ENCODE assay signal across 8 mouse cellular contexts in the genomic region with DNA sequence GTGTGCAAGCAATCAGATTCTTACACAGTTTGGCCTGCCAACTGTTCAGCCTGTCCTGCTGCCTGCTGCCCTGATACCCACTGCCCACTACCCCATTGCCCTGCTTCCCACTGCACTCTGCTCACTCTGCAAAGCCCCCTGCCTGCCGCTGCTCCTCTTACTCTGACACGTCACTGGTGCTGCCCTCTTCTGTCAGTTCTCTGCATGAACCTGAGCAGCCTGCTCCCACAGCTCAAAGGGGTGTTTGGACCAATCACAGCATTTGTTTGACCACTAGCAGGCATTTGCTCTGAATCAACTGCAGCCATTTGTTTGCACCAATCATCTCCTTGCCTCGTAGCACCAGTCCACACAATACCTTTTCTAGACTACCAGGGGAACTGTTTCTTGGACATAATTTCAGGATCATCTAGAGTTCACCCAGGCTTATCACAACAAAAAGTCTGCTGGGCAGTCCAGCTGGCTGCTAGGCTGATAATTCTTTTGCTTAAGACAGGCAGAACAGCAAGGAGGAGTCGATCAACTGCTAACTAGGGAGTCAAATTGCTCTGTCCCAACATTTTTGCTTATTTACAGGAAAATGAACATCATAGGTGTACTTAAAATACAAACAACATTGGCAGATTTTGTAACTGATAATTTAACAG. TPM values are rescaled to one million over a fixed set of nuclear protein-coding genes. Genes with fewer than 3 reads are reported as not detected.
DNase-seq lines count a peak whose midpoint lies in the region; ATAC-seq and TF ChIP-seq lines count a peak whose summit lies in the region.

No protein-coding gene starts in this region.

- DNase-seq in cerebellum, adult 11 months: peak; percentile 3
- no peak for DNase-seq in cerebellum, postnatal 36 days
- peak; percentile 76 to 78 for DNase-seq in cerebellum, postnatal 10 days
- DNase-seq in frontal cortex, postnatal 14 days (ENCODE audit: low spot score in 2 of 2): peak; percentile 29 to 34
- peak; percentile 28 to 55 for DNase-seq in left cerebral cortex, postnatal 25 days (ENCODE audit: low spot score in 2 of 2)
- peak; percentile 82 for DNase-seq in mesoderm, embryonic 11.5 days (ENCODE audit: low read depth, low spot score)
- peak; percentile 83 for DNase-seq in stomach, postnatal 0 days (ENCODE audit: low spot score)

- ATAC-seq in hindbrain, embryonic 13.5 days (ENCODE audit: low FRiP score): peak; percentile 52; the same call in 1 of the 2 replicates
- peak; percentile 91 for ATAC-seq in stomach, postnatal 0 days (ENCODE audit: low FRiP score, low TSS enrichment)

- no peak overlapping the region for H3K9ac ChIP-seq in hindbrain, embryonic 13.5 days
- no peak overlapping the region for H3K9ac ChIP-seq in stomach, postnatal 0 days (ENCODE audit: low read length)

- no peak overlapping the region for H3K4me3 ChIP-seq in hindbrain, embryonic 13.5 days
- no peak overlapping the region for H3K4me3 ChIP-seq in stomach, postnatal 0 days (ENCODE audit: low read depth, low read length)

- no peaks in the 10 kb centered on the region for H3K36me3 ChIP-seq in hindbrain, embryonic 13.5 days
- H3K36me3 ChIP-seq in stomach, postnatal 0 days (ENCODE audit: control insufficient read depth, insufficient read depth, low read length): no peaks in the 10 kb centered on the region; the same call in 1 of the 2 replicates

- no peaks in the 10 kb centered on the region for H3K4me1 ChIP-seq in hindbrain, embryonic 13.5 days (replicated peaks)
- H3K4me1 ChIP-seq in stomach, postnatal 0 days (replicated peaks; ENCODE audit: control insufficient read depth, insufficient read depth): no peaks in the 10 kb centered on the region

- peak; percentile 84 for TF ChIP-seq CTCF in stomach, postnatal 0 days (IDR thresholded peaks at IDR 0.05; ENCODE audit: low read depth)

- H3K9me3 ChIP-seq in hindbrain, embryonic 13.5 days: no peaks in the 10 kb centered on the region
- H3K9me3 ChIP-seq in stomach, postnatal 0 days (ENCODE audit: control insufficient read depth, low read length): no peaks in the 10 kb centered on the region

- no peak overlapping the region for H3K4me2 ChIP-seq in hindbrain, embryonic 13.5 days
- H3K4me2 ChIP-seq in stomach, postnatal 0 days (replicated peaks; ENCODE audit: low read depth): no peak overlapping the region

- TF ChIP-seq EP300 in stomach, postnatal 0 days (optimal IDR thresholded peaks at IDR 0.05): no peak

- no peaks in the 10 kb centered on the region for H3K27me3 ChIP-seq in hindbrain, embryonic 13.5 days
- no peaks in the 10 kb centered on the region for H3K27me3 ChIP-seq in stomach, postnatal 0 days (ENCODE audit: control insufficient read depth, insufficient read depth, low read length)

- 16% methylated on average over 4 of the region's 4 CpGs for WGBS in hindbrain, embryonic 13.5 days
- 10% methylated on average over 4 of the region's 4 CpGs for WGBS in stomach, postnatal 0 days

- intact Hi-C loops in left cerebral cortex, postnatal 25 days (cut with DNase I): loop anchor here (5.0 kb wide), 2 partner anchors 61 to 106 kb away; a partner anchor contains a TSS

- H3K27ac ChIP-seq in hindbrain, embryonic 13.5 days: no peak overlapping the region
- H3K27ac ChIP-seq in stomach, postnatal 0 days (replicated peaks): no peak overlapping the region

RNA-seq across cellular contexts. Expression of a gene that starts 44.7 kb away (rescaled TPM):
- 0.14 TPM in 1 of 2 replicates, not detected in the other for polyA plus RNA-seq in hindbrain, embryonic 13.5 days (2015; fragmentation: Nextera tagmentation; extraction: Ambion mirVana)
- total RNA-seq in left cerebral cortex, postnatal 25 days (2021): 1 to 10 TPM in 1 of 2 experiments, under 1 TPM in 1; 0.73 to 1.1 TPM
- polyA plus RNA-seq in stomach, postnatal 0 days (2015; fragmentation: Nextera tagmentation; extraction: Ambion mirVana): 0.42 and 0.69 TPM in 2 replicates

Comparison
In these comparisons a context has a peak if more than half of its experiments do, and no peak if none do; other contexts are left out.
1. DNase-seq: peak in cerebellum, adult 11 months (single experiment), cerebellum, postnatal 10 days (2 of 2), frontal cortex, postnatal 14 days (2 of 2), left cerebral cortex, postnatal 25 days (2 of 2), mesoderm, embryonic 11.5 days (single experiment) and stomach, postnatal 0 days (single experiment); none in cerebellum, postnatal 36 days (0 of 2).